Mouse (Mus musculus): ENCODE data around the gene Obscn.

Gene Obscn

DNA sequence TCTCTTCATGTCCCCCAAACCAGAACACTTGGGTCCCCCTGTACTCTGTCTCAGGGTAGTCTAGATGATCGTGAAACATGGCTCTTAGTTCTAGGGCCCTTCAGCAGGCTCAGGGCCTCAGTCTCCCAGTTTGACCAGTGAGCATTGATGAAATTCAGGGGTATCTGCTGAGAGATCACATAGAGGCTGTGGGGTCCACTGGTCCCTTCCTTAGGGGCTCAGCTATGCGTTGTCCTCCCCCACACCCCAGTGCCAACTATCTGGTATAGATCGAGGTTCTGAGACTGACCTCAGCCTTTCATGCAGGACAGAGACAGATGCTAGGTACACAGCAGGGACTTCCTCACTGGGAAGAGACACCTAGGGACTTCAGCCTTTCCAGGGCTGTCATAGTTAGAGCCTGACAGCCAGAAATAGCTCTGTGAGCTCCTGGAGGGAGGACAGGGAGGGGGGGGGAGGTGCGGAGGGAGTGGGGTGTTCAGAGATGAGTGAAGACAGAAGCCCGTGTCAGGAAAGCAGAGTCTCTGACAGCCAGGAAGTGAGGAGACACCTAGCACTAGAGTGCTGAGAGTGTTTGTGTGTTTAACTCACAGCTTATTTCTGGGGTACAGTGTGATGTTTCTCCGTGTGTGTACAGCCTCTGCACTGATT, 152.4 kb downstream of the Obscn start:
- no peak for DNase-seq (ENCODE audit: low read depth, low spot score)

DNA sequence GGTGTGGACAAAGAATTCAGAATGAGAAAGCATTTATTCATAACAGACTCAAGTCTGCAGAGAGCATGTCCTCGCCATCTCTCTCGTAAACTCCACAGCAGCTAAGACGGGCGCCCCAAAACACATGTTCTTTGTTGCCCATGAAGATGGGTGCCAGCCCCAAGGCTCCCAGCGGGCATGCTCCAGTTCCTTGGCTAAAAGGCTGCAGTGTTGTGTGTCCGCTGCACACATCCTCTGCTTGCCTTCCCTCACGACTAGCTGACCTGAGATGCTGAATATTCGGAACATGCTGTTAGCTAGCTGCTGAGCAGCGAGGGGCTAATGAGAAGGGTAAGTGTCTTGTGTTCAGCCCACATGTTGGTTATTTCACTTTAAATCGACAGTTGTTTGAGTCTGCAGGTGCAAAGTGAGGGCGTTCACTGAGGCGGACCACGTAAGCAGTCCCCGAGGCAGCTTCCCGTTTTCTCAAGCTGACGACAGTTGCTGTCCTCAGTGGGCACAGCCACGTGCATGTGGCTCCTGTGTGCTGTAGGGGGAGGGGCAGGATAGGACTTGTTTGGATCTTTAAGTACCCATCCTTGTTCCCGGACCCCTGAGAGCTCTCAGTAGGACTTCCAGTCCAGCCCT, 153.6 kb downstream of the Obscn start:
- DNase-seq (ENCODE audit: low read depth, low spot score), result no peak

DNA sequence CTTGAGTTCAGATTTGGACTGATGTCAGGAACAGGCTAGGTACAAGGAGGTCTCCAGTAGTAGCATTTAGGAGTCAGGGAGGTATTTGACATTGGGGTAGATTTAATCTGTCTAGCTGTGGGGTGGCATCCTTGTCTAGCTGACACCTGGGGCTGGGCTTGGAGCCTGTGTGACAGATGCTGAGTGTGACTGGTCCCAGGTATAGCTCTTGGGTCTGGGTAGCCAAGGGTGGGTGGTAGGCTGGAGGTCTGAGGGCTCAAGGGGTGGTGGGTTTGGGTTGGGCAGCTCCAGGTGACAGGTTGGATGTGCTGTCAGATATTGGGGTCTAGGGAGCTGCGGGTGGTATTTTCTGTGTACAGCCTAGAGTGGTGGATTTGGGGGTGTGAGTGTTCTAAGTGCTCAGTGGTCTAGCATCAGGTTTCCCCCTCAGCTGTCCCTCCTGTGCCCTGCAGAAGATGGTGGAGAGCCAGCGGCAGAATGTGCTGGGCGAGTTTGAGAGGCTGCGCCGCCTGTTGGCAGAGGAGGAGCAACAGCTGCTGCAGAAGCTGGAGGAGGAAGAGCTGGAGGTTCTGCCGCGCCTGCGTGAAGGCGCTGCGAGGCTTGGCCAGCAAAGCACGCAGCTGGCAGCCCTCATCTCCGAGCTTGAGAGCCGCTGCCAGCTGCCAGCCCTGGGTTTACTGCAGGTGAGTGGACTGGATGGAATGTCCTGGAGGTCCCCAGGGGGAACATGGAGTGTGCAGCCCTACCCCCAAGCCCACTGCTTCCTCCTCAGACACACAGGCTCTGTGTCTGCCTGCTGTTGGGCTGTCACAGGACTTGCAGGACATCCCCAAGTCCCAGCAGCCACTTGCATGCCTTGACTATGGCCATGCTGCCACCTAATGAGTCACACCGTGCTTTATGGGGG, 154.4 kb downstream of the Obscn start:
- DNase-seq (ENCODE audit: low read depth, low spot score), result peak; percentile 75

DNA sequence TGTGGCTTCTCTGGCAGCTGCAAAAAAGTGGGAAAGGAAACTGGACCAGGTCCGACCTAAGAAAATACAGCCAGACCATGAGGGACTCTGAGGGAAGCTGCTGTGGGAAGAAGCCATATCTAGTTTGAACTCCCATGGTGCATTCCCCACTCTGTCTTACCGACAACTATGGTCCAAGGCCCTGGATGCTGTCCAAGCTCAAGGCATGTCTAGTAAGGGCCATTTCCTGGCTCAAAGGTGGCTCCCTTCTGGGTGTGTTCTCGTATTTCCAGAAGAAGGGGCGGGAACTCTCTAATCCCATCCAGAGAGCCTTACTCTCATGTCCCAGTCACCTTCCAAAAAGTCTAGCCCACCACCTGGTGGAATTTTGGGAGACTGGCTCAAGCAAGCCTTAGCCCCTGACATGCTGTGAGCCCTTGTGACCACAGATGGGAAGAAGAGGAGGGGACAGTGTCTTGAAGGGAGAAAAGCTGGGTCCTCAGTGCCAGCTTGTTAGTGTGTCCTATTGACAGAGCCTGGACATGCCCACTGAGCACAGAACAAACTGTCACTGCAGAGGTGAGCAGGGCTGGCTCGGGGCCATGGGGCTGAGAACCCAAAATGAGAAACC, 155.7 kb downstream of the Obscn start:
- DNase-seq (ENCODE audit: low read depth, low spot score), result peak; percentile 40

DNA sequence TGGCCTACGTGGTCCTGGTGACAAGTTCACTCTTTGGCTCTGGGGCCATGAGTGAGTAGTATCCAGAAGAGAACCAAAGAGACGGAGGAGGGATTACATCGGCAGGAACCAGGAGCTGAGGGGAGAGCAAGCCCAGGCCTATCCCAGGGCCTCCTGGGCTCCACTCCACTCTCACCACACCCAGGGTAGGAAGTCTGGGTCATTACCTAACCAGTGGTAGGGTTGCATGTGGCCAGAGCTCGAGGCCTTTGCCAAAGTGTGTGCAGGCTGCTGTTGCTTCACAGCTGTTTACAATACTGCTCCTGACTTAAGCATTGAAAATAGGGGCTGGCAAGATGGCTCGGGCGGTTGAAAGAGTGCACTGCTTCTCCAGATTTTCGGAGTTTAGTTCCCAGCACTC, 156.5 kb downstream of the Obscn start:
- no peak for DNase-seq (ENCODE audit: low read depth, low spot score)

DNA sequence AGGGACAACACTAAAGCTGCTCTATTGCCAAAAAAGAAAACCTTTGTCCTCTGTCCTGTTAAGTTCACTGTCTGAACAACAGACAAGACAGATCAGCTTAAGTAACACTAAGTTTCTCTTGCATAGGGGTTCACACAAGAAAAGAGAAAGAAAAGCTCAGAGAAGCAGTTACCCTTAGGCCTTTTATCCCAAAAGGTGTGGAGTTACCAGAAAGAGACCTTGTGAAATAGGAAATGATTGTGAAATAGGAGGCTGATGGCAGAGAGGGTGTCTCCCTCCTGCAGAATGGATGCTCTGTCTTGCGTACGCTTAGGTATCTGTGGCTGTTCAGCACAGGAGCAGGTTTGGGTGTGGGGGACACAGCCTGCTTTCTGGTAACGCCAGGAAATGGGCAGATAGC, 157.0 kb downstream of the Obscn start:
- DNase-seq (ENCODE audit: low read depth, low spot score), result no peak

DNA sequence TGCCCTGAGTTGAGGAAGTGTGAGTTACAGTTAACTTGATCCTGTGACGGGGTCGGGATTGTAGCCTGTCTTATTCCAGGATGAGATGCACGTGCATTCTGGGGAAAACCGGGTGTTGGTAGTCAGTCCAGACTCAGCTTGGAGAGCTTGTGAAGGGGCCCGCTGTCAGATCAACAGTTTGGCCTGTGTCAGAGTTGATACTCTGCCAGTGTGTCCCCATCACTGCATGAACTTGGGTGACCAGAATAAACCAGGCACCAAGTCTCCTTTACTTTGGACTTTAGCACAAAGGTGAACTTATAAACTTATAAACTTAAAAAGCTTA, 157.5 kb downstream of the Obscn start:
- no peak for DNase-seq (ENCODE audit: low read depth, low spot score)

DNA sequence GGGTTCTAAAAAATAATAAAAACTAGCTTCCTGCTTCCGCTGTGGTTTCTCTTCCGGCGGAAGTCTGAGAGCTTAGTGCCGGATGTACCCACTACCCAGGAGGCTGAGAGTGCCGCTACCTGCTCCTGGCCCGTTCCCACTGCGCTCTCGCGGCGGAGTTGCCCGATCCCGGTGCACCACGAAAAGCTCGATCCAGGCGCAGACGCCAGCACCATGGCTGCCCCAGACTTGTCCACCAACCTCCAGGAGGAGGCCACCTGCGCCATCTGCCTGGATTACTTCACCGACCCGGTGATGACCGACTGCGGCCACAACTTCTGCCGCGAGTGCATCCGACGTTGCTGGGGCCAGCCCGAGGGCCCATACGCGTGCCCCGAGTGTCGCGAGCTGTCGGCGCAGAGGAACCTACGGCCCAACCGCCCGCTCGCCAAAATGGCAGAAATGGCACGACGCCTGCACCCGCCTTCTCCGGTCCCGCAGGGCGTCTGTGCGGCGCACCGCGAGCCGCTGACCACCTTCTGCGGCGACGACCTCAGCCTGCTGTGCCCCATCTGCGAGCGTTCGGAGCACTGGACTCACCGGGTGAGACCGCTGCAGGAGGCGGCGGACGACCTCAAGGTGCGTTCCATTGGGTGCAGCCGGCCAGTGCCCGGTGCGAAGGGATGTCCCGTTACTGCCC, 158.0 kb downstream of the Obscn start, which contains the start of gene Trim11:
Gene Trim11 (plus strand): TSS at position 67 of the 679 bp plus-strand sequence.
- DNase-seq (ENCODE audit: low read depth, low spot score), result peak; percentile 79

DNA sequence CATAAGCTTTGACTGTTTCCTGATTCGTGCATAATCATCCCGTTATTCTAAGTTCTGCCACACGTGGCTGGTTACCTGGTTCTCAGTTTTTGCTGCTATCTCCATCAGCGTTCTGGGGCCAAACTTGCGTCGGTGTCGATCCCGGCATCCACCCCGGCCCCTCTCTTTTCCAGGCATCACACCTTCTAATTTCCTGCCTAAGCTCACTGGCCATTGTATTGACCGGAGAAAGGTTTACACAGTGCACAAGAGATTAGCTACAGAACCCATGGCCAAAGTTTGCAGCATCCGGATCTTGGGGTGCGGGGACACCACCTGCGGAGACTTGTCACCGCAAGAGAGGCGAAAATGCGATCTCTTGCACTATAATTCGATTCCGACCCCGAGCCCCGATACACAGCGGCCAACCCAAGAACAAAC, 158.6 kb downstream of the Obscn start:
- DNase-seq (ENCODE audit: low read depth, low spot score), result no peak

DNA sequence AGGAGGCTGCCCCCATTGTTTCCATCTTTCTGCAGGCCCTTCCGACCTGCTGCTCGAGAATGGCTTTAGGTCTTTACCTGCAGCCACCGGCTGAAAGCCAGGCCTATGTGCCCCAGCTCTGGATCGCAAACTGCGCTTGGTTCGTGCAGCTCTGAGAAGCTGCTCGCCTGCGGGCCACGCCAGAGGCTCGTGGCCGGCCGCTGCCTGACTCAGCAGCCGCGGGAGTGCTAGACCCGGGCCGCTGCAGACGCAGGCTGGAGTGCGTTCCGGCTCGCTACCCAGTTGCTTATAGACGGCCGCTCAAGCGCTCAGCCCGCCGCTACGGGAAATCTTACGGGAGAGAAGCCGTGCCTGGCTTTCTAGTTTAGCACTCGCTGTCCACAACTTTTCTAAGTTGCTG, 159.1 kb downstream of the Obscn start:
- DNase-seq (ENCODE audit: low read depth, low spot score), result peak; percentile 53

DNA sequence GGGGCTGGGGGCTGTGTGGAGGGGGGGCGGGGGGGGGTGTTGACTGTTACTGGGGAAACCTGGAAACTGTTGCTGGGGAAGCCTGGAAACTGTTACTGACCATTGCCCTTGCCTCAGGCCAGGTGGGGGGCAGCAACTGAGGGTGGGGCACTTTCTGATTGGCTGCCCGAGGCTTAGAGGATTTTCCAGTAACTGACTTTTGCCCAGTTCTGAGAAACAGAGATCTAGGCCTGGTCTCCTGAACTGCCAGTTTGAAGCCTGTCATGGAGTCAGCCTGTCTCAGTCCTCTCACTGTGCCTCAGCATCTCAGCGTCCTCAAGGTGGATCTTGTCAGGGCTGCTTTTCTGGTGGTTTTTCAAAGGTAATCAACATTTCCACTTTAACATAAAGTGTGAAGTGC, 161.8 kb downstream of the Obscn start:
- DNase-seq (ENCODE audit: low read depth, low spot score), result no peak

DNA sequence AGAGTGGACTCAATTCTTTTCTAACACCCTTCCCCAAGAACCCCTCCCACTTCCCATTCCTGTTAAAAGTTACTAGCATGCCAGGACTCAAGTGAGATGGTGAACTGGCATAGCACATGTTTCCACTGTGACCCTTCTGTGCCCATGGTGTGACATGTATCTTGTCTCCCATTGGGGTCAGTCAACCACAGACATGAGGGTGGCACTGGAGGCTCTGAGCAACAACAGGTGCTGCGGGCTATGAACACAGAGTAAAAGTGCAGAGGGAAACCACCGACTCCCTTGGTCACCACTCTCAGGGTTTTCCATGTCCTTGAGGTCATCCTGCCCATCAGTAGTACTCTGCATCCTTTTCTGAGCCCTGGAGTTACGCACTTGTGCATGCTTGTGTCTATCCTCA, 164.4 kb downstream of the Obscn start:
- DNase-seq (ENCODE audit: low read depth, low spot score), result no peak

DNA sequence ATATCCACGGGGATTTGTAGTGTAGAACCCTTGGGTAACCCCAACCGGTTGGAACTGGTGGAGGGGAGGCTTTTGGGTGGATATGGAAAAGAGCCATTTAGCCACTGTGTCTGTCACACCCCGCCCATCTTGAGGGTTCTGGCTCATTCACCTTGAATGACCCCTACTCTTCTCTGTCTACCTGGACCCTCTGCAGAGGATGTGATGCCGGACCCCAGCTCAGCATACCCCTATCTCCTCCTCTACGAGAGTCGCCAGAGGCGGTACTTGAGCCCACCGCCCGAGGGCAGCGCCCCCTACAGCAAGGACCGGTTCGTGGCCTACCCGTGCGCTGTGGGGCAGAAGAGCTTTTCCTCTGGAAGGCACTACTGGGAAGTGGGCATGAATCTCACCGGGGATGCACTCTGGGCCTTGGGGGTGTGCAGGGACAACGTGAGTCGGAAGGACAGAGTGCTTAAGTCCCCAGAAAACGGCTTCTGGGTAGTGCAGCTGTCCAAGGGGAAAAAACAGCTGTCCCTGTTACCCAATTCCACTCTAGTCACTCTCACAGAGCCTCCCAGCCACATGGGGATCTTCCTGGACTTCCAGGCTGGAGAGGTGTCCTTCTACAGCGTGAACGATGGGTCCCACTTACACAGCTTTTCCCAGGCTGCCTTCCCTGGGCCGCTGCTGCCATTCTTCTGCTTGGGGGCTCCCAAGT, 165.2 kb downstream of the Obscn start:
- peak; percentile 58 for DNase-seq (ENCODE audit: low read depth, low spot score)

DNA sequence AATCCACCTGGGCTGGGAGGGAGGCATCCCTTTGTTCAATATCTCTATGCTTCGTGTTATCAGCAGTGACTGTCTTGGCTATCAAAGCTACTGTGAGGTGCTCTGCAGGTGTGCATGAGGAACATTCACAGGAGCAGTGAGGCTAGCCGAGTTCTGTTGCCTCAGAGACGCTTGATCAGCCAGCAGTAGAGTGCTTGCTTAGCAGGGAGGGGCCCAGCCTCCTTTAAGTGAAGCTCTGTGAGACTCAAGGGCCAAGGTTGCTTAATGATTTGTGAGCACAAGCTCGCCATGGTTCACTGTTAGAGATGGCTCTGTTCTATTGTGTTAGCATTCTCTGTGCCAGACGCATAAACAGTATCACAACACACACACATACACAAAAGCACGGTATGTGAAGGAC, 166.5 kb downstream of the Obscn start:
- no peak for DNase-seq (ENCODE audit: low read depth, low spot score)

DNA sequence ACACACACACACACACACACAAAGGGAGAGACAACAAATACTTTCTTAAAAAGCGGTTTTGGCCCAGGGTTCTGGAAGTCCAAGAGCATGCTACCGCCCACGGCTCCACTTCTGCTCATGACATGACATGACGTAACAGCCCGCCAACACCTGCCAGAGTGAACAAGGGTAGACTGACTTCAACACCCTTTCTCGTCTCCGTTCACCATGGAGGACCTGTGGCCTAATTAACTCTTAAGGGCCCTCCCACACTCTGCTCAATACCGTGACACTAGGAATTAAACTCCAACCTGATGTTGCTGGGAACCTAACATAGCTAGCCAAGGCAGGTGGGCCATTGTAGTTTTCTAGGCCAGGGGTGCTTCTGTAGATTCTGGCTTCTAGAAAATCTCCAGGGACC, 167.2 kb downstream of the Obscn start:
- DNase-seq (ENCODE audit: low read depth, low spot score), result no peak

DNA sequence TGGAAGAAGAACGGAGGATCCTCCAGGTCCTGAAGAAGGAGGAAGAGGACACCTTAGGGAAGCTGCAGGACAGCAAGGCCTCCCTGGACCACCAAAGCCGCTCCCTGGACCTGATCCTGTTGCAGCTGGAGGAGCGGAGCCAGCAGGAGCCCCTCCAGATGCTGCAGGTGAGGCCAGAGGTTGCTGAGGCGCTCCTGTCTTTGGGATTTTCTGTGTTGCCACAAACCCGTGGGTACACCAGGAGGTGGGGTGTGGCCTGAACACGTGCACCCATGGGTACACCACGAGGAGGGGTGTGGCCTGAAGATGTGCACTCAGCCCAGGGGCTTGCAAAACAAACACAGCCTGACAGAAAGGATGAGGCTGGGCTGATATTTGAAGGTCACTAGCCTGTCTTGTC, 167.7 kb downstream of the Obscn start:
- DNase-seq (ENCODE audit: low read depth, low spot score), result no peak

DNA sequence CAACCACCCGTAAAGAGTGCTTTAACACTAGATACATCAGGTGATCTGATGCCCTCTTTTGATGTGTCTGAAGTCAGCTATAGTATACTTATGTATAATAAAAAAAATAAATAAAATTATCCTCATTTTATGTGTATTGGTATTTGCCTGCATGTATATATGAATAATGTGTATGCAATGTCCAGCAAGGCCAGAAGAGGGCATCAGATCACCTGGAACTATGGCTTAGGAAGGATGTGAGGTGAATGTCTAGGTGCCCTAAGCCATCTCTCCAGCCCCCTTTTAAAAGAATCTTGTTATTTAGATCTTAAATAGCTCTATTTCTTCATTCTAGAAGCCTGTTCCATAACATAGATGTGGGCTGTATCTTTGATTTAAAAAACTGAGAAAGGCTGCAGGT, 168.9 kb downstream of the Obscn start:
- DNase-seq (ENCODE audit: low read depth, low spot score), result no peak

DNA sequence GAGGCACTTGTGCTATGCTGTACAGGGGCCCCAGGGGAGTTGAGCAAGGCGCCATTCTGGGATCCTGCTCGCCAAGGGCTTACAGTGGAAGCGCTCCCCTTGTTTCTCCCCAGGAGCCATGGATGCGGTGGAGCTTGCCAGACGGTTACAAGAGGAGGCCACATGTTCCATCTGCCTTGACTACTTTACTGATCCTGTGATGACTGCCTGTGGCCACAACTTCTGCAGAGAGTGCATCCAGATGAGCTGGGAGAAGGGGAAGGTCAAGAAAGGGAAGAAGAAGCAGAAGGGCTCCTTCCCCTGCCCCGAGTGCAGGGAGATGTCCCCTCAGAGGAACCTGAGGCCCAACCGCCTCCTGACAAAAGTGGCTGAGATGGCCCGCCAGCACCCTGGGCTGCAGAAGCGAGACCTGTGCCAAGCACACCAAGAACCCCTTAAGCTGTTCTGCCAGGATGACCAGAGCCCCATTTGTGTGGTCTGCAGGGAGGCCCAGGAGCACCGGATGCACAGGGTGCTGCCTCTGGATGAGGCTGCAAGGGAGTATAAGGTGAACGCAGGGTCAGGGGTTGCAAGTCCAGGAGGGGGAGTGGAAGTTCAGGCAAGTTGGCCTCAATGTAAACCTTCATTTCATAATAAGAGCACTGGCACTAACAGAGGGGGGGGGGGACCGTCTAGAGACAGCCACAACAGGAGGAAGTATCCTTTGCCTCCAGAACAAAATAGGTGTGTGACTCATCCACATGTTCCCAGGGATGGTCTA, 171.0 kb downstream of the Obscn start:
- peak; percentile 59 for DNase-seq (ENCODE audit: low read depth, low spot score)

DNA sequence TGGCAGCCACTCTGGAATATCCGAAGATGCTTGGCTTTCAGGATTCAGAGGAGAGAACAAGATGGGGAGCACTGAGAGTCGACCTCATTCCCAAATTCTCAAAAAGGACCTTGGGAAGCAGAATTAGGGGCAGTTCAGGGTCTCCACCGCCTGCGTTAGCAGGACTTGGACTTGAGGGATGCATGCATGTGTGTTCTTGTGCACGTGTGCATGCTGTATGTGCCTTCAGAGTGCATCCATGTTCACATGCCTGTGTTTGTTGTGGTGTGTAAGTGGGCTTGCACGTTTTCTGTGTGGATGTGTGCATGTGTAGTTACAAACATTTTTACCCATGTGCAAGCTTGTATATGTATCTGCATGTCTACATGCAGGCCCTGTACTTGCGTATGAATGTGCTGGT, 172.0 kb downstream of the Obscn start:
- DNase-seq (ENCODE audit: low read depth, low spot score), result no peak

DNA sequence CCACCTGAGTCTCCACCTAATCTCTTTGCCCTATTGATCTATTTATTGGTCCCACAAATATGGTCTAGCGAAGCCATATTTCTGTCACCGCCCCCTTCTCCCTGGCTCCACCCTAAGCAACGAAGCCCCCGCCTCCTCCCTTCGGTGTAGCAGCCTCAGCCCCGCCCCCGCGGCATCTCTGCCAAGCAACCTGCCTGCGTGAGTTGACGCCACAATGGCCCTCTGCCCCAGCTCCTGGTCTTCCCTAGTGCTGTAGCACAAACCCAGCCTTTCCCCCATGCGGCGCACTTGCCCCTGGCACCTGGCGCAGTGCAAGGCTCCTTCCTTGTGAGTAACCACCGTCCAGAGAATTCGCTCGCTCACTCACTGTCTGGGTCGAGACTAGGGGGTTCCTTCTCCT, 172.7 kb downstream of the Obscn start:
- peak; percentile 77 for DNase-seq (ENCODE audit: low read depth, low spot score)

Measured in ZHBTc4 (cell line).